Mouse (Mus musculus) spleen, adult 2 months (tissue): Measurements from ENCODE around the gene Polr2a.

Source experiments
- CTCF ChIP-seq: fragments of 200-500 bp; IDR thresholded peaks from 2 replicates; pipeline ENCODE4 v1.5.1; 2011; ENCODE audit warnings: mild to moderate bottlenecking, inconsistent platforms; ENCODE audit not compliant: insufficient read depth, insufficient read length, insufficient replicate concordance; ENCODE audit errors: extremely low read depth
- POLR2A ChIP-seq: fragments of 200-500 bp; IDR thresholded peaks from 2 replicates; pipeline ENCODE4 v1.6.1; 2011; ENCODE audit warnings: low read depth, low read length, inconsistent platforms

DNA sequence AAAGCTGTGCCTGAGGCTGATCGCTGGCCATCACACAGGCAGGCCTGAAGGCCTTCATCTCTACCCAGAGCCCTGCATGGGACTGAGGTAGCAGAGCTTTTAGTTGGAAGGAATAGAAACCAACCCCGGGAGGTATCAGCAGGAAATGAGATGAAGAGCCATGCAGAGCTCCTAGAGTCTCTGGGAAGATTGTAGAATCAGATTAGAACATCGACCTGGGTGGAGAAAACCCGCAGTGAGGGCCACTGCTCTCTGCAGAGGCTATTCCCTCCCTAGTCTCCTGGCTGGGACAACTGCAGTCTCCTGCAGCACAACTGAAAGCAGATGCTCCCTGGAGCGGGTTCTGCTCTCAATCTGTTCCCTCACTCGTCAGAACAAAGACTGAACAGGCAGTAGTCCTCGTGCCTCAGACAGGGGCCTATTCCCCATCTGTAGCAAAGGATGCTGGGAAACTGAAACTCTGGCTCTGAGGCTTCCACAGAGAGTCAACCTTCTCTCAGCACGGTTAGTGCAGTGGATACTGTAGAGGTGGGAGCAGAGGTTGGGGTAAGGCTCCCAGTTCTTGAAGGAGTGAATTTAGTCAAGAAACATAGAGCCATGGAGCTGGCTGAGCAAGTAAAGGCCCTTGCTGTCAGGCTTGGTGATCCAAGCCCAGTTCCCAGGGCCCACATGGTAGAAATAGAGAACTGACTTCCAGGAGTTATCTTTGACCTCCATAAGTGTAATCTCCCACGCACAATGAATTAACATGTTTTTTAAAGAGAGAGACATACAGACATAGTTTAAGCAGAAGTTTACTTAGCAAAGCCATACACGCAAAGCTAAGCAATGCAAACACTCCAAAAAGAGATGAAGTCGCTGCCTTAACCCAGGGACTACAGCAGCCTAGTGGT, 48.6 kb downstream of the Polr2a start:
- no peak for TF ChIP-seq POLR2A
- TF ChIP-seq CTCF: no peak
